Mouse (Mus musculus) hindbrain, embryonic 16.5 days (tissue): ENCODE results near the gene Foxb1. TPM values are rescaled to one million over a fixed set of nuclear protein-coding genes. Genes with fewer than 3 reads are reported as not detected.

Experiments
- ATAC-seq: fragments of 200-750 bp; cut with Nextera tagmentation; 2 replicates; pipeline ENCODE4 v1.8.0; 2017; ENCODE audit warnings: moderate TSS enrichment, moderate library complexity
- H3K27ac ChIP-seq: fragments of 300-500 bp; sonication (generic); 2 replicates; pipeline ENCODE4 v1.5.1; 2014; ENCODE audit warnings: low read depth, mild to moderate bottlenecking, control low read depth, low read length, moderate library complexity
- H3K27me3 ChIP-seq: fragments of 300-500 bp; sonication (generic); replicated peaks from 2 replicates; pipeline ENCODE4 v1.6.1; 2014; ENCODE audit warnings: low read length; ENCODE audit not compliant: control insufficient read depth, insufficient read depth
- H3K36me3 ChIP-seq: fragments of 300-500 bp; sonication (generic); 2 replicates; pipeline ENCODE4 v1.6.1; 2014; ENCODE audit warnings: mild to moderate bottlenecking, low read length, moderate library complexity, mixed read lengths; ENCODE audit not compliant: control insufficient read depth, insufficient read depth
- H3K4me1 ChIP-seq: fragments of 300-500 bp; sonication (generic); 2 replicates; pipeline ENCODE4 v1.6.1; 2014; ENCODE audit warnings: low read depth, low read length; ENCODE audit not compliant: control insufficient read depth, insufficient read depth
- H3K4me2 ChIP-seq: fragments of 300-500 bp; sonication (generic); 2 replicates; pipeline ENCODE4 v1.6.1; 2014; ENCODE audit warnings: mild to moderate bottlenecking, low read length, control low read depth, moderate library complexity
- H3K4me3 ChIP-seq: fragments of 300-500 bp; sonication (generic); 2 replicates; pipeline ENCODE4 v1.5.1; 2014; ENCODE audit warnings: mild to moderate bottlenecking, low read length, control low read depth, moderate library complexity
- H3K9ac ChIP-seq: fragments of 300-500 bp; sonication (generic); 2 replicates; pipeline ENCODE4 v1.6.1; 2014; ENCODE audit warnings: low read depth, mild to moderate bottlenecking, control low read depth, low read length, moderate library complexity
- H3K9me3 ChIP-seq: fragments of 300-500 bp; sonication (generic); 2 replicates; pipeline ENCODE4 v1.6.1; 2014; ENCODE audit warnings: mild to moderate bottlenecking, low read length, moderate library complexity; ENCODE audit not compliant: control insufficient read depth
- WGBS: fragments of 180-500 bp; shearing (Covaris S2); extraction: QIAGEN DNeasy Blood & Tissue Kit; methylation state at CpG from one replicate; pipeline ENCODE4 v1.1.7; 2014; 5-methylcytosine and 5-hydroxymethylcytosine counted together
- polyA plus RNA-seq: library from polyadenylated mRNA; unstranded; fragments of >200 nt; fragmentation: Nextera tagmentation; extraction: Ambion mirVana; gene quantifications from 2 replicates; pipeline ENCODE4 v1.2.1, GENCODE M21; 2015

The Foxb1 gene
- polyA plus RNA-seq, 1 experiment from 2014 or later = 6.9 TPM

DNA sequence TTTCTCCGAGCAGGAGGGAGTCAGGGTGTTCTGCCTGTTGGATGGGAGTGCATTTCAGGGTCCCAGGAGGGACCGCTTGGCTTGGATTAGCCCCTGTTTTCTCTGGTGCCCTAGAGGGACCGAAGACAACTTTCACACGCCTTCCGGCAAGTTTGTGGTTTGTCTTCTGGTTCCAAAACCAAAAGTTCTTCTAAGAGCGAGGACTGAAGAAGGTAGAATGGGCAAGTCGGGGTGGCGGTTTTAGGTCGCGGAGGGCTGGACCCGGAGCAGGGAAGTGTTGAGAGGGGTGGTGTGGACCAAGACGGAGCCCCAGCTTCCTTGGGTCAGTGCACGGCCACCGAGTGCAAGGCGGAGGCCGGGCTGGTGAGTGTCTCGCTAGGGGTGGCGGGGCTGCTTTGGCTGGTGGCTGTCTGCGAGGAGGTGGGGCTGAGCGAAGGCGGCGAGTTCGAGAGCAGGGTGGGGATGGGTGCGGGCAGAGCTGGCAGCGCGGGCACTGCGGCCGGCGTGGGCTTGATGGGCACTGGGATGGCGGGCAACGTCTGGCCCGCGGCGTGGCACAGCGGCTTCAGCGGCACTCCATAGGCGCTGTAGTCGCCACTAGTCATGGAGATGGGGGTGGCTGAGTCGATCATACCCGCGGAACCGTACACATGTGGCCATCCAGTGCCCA, 1.7 kb downstream of the Foxb1 start:
- WGBS = under 1% methylated on average over 34 of the region's 42 CpGs
- Histone ChIP-seq H3K4me3 (peak overlapping the region; percentile 42), H3K27me3 (peaks cover 51% of the 10 kb centered on the region), H3K4me2 (peak overlapping the region; percentile 43), H3K36me3 (no peaks in the 10 kb centered on the region), H3K4me1 (peaks cover 10% of the 10 kb centered on the region), H3K9ac (peak overlapping the region; percentile 54), H3K27ac (0 out of 2 replicates have a peak overlapping the region, but pooled peaks have one; percentile 16), H3K9me3 (no peaks in the 10 kb centered on the region)
- ATAC-seq = no peak

GRCm38 (mm10) chr9:69758506-69758905, 2.2 kb downstream of the Foxb1 start:
- no peaks in the 10 kb centered on the region for H3K36me3 ChIP-seq
- 0% methylated on average over 17 of the region's 17 CpGs for WGBS
- no peaks in the 10 kb centered on the region for H3K9me3 ChIP-seq
- no peak overlapping the region for H3K27ac ChIP-seq
- H3K4me2 ChIP-seq = peak overlapping the region; percentile 43; the same call in 1 of the 2 replicates
- peaks cover 47% of the 10 kb centered on the region for H3K27me3 ChIP-seq
- no peak for ATAC-seq
- H3K4me3 ChIP-seq = peak overlapping the region; percentile 42
- H3K9ac ChIP-seq = no peak overlapping the region
- H3K4me1 ChIP-seq = peaks cover 10% of the 10 kb centered on the region

DNA sequence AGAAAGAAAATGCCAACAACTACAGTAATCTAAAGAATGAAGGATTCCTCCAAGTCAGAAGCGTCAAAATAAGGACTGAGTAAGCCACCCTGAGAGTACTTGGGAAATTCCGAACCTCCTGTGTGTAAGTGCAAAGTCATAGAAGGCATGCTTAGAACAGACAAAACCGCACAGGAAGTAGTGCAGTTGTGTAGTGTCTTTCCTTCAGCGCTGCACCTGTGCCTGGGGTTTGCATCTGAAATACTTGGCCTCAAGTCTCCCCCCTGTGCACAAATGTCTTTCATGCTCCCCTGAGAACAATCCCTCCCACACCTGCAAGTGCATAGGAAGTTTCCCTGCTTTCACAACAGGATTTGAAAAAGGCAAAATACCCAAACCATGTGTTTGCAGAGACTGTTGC, 3.5 kb downstream of the Foxb1 start:
- peak overlapping the region; percentile 25; the same call in 1 of the 2 replicates for H3K4me2 ChIP-seq
- H3K4me1 ChIP-seq = peaks cover 10% of the 10 kb centered on the region
- WGBS = 17% methylated on average over 4 of the region's 4 CpGs
- H3K4me3 ChIP-seq = peak overlapping the region; percentile 19
- H3K36me3 ChIP-seq = no peaks in the 10 kb centered on the region
- ATAC-seq = no peak
- peaks cover 44% of the 10 kb centered on the region for H3K27me3 ChIP-seq
- H3K9me3 ChIP-seq = no peaks in the 10 kb centered on the region
- no peak overlapping the region for H3K27ac ChIP-seq
- no peak overlapping the region for H3K9ac ChIP-seq

DNA sequence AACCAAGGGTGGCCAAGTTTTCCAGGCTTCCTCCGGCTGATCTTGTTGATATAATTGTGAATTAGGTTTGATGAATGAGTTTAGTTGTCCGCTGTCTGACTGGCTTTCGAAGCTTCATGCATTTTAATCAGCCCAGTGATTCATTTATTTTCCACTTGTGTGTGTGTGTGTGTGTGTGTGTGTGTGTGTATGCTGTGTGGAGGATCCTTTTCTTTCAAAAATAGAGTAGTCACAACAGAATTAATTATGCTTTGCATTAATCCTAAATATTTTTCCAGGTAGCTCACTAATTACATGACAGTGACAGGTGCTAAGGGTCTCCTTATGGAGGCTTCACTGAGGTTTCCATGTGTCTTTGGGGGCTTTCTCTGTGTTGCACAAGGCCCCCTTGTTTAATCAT, 4.3 kb downstream of the Foxb1 start:
- Histone ChIP-seq H3K4me3 (no peak overlapping the region), H3K4me1 (peaks cover 10% of the 10 kb centered on the region), H3K9ac (no peak overlapping the region), H3K4me2 (no peak overlapping the region), H3K27ac (no peak overlapping the region), H3K9me3 (no peaks in the 10 kb centered on the region), H3K27me3 (peaks cover 40% of the 10 kb centered on the region), H3K36me3 (no peaks in the 10 kb centered on the region)
- ATAC-seq = no peak
- WGBS = 12% methylated on average over 3 of the region's 3 CpGs

DNA sequence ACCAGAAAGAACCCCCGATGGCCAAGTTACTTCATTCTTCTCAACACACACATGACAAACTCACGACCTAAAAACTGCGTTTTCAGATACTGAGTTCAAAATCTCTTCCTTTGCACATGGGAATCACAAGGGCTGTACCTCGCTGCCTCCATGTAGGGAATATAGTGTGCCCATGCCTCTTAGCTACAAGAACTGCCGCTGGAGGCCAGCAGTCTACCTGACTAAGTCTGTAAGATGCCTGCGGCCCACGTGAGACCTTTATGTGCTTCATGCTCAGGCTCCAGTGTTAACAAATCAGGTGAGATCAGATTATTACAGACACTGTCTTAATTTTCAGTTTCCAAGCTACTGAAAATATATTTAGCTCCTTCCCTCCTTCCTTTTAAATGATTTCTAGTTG, 4.7 kb downstream of the Foxb1 start:
- Histone ChIP-seq H3K27me3 (peaks cover 39% of the 10 kb centered on the region), H3K4me1 (peaks cover 10% of the 10 kb centered on the region), H3K9ac (no peak overlapping the region), H3K4me2 (peak overlapping the region; percentile 1; the same call in 1 of the 2 replicates), H3K4me3 (no peak overlapping the region), H3K27ac (no peak overlapping the region), H3K36me3 (no peaks in the 10 kb centered on the region), H3K9me3 (no peaks in the 10 kb centered on the region)
- 21% methylated on average over 7 of the region's 7 CpGs for WGBS
- ATAC-seq = no peak

DNA sequence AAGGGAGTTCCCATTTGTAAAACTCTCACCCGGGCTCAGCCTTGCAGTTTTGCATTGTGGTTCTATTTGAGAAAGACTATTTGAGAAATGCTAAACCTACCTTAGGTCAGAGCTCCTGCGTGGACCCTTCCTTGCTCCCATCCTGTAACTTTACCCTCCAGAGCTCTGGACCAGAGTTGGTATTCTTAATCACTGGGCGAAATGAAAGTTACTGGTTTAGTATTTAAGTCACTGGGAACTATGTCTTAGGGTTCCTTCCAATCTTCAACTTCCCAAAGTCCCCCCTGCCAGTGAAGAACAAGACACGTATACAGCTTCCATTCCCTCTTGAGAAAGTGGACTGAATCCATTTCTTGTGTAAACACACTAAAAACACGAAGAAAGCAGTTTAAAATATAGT, 5.6 kb downstream of the Foxb1 start:
- ATAC-seq = no peak
- no peaks in the 10 kb centered on the region for H3K36me3 ChIP-seq
- H3K4me1 ChIP-seq = peaks cover 9% of the 10 kb centered on the region
- no peak overlapping the region for H3K4me2 ChIP-seq
- 10% methylated on average over 5 of the region's 5 CpGs for WGBS
- no peak overlapping the region for H3K9ac ChIP-seq
- no peak overlapping the region for H3K4me3 ChIP-seq
- peaks cover 35% of the 10 kb centered on the region for H3K27me3 ChIP-seq
- no peak overlapping the region for H3K27ac ChIP-seq
- no peaks in the 10 kb centered on the region for H3K9me3 ChIP-seq

GRCm38 (mm10) chr9:69754712-69755111, 6.0 kb downstream of the Foxb1 start:
- H3K9me3 ChIP-seq = no peaks in the 10 kb centered on the region
- no peak overlapping the region for H3K4me3 ChIP-seq
- ATAC-seq = no peak
- WGBS = 7% methylated on average over 5 of the region's 5 CpGs
- no peak overlapping the region for H3K9ac ChIP-seq
- peaks cover 31% of the 10 kb centered on the region for H3K27me3 ChIP-seq
- peaks cover 5% of the 10 kb centered on the region for H3K4me1 ChIP-seq
- no peak overlapping the region for H3K4me2 ChIP-seq
- no peak overlapping the region for H3K27ac ChIP-seq
- no peaks in the 10 kb centered on the region for H3K36me3 ChIP-seq

DNA sequence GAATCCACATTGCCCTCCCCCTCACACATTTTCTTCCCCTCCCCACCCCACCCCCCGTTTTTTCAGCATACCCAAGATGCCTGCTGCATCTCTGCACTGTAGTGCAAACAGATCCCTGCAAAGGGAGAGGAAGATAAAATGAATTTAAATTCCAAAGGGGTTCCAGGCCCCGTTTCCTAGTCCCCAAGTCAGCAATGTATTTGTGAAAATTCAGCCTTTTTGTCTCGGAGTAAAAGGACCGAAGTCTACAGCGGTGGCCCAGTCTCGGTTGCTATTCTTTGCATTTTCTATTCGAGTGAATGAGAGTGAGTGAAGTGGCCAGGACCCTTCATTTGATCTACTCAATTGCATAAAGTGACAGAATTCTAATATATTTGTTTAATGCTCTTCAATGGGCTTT, 6.4 kb downstream of the Foxb1 start:
- Histone ChIP-seq H3K4me2 (no peak overlapping the region), H3K4me3 (no peak overlapping the region), H3K27ac (no peak overlapping the region), H3K9ac (no peak overlapping the region), H3K27me3 (peaks cover 26% of the 10 kb centered on the region), H3K36me3 (no peaks in the 10 kb centered on the region), H3K4me1 (peaks cover under 1% of the 10 kb centered on the region), H3K9me3 (no peaks in the 10 kb centered on the region)
- ATAC-seq = no peak
- WGBS = 9% methylated on average over 7 of the region's 7 CpGs

DNA sequence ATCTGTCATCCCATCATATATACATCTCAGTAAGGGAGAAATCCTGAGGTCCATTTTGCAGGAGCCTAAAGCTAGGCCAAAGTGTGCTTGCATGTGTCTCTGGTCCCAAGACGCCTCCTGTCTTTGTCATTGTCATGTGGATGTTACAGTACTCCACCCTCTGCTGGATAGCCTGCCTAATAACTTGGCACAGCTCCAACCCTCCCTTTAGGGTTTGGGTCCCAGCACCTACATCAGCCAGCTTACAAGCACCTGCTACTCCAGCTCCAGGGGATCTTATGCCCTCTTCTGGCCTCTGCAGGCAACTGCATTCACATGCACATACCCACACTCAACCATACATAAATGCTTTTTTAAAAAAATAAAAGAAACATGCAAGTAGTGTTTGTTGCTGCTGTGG, 12.8 kb downstream of the Foxb1 start:
- WGBS = 94% methylated on average over 1 of the region's 1 CpGs
- no peak overlapping the region for H3K9ac ChIP-seq

More for the DNA sequence above, 12.8 kb downstream of the Foxb1 start:
- Histone ChIP-seq H3K4me2 (no peak overlapping the region), H3K4me3 (no peak overlapping the region), H3K27ac (no peak overlapping the region), H3K9me3 (no peaks in the 10 kb centered on the region), H3K4me1 (no peaks in the 10 kb centered on the region), H3K27me3 (no peaks in the 10 kb centered on the region; the same call in 1 of the 2 replicates), H3K36me3 (no peaks in the 10 kb centered on the region)
- no peak for ATAC-seq
